Comparison of ENCODE assay signal across 27 mouse cellular contexts in genomic region chr9:121195106-121195505, GRCm38 (mm10).
"Had no signal": no experiment of that assay in that cellular context is flagged by ENCODE, and none has a peak within 500 bp of the region (broad histone marks: within the 10 kb centered on the region; RNA-seq: fewer than 3 reads in every experiment).

No protein-coding gene starts in this region.

- H3K4me1 ChIP-seq: heart, embryonic 13.5 days; heart, embryonic 15.5 days; hindbrain, embryonic 10.5 days; hindbrain, embryonic 12.5 days; intestine, embryonic 15.5 days; limb, embryonic 10.5 days; limb, embryonic 12.5 days; liver, embryonic 13.5 days had no signal

- H3K27me3 ChIP-seq: heart, embryonic 13.5 days; heart, embryonic 15.5 days; hindbrain, embryonic 12.5 days; intestine, embryonic 15.5 days; limb, embryonic 12.5 days; liver, embryonic 13.5 days had no signal

- H3K27ac ChIP-seq: gastrocnemius, adult 2 months; heart, embryonic 13.5 days; heart, embryonic 15.5 days; hindbrain, embryonic 10.5 days; hindbrain, embryonic 12.5 days; hindbrain, embryonic 14.5 days; intestine, embryonic 15.5 days; layer of hippocampus, adult 2 months; left cerebral cortex, adult 2 months; limb, embryonic 10.5 days; limb, embryonic 12.5 days; liver, embryonic 13.5 days had no signal

- H3K4me3 ChIP-seq: gastrocnemius, adult 2 months; heart, embryonic 13.5 days; heart, embryonic 15.5 days; hindbrain, embryonic 10.5 days; hindbrain, embryonic 12.5 days; intestine, embryonic 15.5 days; layer of hippocampus, adult 2 months; left cerebral cortex, adult 2 months; limb, embryonic 10.5 days; limb, embryonic 12.5 days; liver, embryonic 13.5 days had no signal

- DNase-seq: gastrocnemius, adult 2 months; gastrocnemius, postnatal 10 days; gastrocnemius, postnatal 25 days; heart, postnatal 14 days; heart, postnatal 4 days; kidney, adult 18-20 months; kidney, adult 8-10 months; kidney, postnatal 10 days; kidney, postnatal 25 days; kidney, postnatal 4 days; liver; liver, embryonic 13.5 days had no signal

- ATAC-seq: hindbrain, embryonic 16.5 days; inflammation-experienced regulatory T-cells, adult 6 months; intestine, embryonic 15.5 days; intestine, postnatal 0 days had no signal

- H3K36me3 ChIP-seq: heart, embryonic 15.5 days; intestine, embryonic 15.5 days; liver, embryonic 13.5 days had no signal

- H3K4me2 ChIP-seq: heart, embryonic 11.5 days; heart, embryonic 13.5 days; heart, embryonic 15.5 days; hindbrain, embryonic 12.5 days; hindbrain, embryonic 14.5 days; intestine, embryonic 15.5 days; limb, embryonic 12.5 days; liver, embryonic 11.5 days; liver, embryonic 13.5 days had no signal

- H3K9ac ChIP-seq: heart, embryonic 13.5 days; heart, embryonic 15.5 days; hindbrain, embryonic 12.5 days; hindbrain, embryonic 14.5 days; intestine, embryonic 15.5 days; limb, embryonic 12.5 days; liver, embryonic 13.5 days had no signal
